ENCODE assay signal across 13 mouse cellular contexts in genomic region chr17:55367064-55367463, GRCm38 (mm10).
A peak's percentile ranks its signal among the peaks of the same experiment; 100 is the strongest.
DNase-seq lines count a peak whose midpoint lies in the region; ATAC-seq and TF ChIP-seq lines count a peak whose summit lies in the region.
"Had no signal": no experiment of that assay in that cellular context is flagged by ENCODE, and none has a peak within 500 bp of the region (broad histone marks: within the 10 kb centered on the region; RNA-seq: fewer than 3 reads in every experiment).

No protein-coding gene starts in this region.

- no peaks in the 10 kb centered on the region for H3K27me3 ChIP-seq in forebrain, embryonic 10.5 days (ENCODE audit: poor library complexity, severe bottlenecking)
- H3K27me3 ChIP-seq in forebrain, embryonic 14.5 days (replicated peaks; ENCODE audit: control insufficient read depth, insufficient read depth, low read length), result no peaks in the 10 kb centered on the region
- no peaks in the 10 kb centered on the region for H3K27me3 ChIP-seq in embryonic facial prominence, embryonic 14.5 days (replicated peaks; ENCODE audit: control insufficient read depth, insufficient read depth, low read length)
- no peaks in the 10 kb centered on the region for H3K27me3 ChIP-seq in limb, embryonic 14.5 days (ENCODE audit: control insufficient read depth, insufficient read depth, low read length)

- H3K9me3 ChIP-seq in forebrain, embryonic 10.5 days, result no peaks in the 10 kb centered on the region
- no peaks in the 10 kb centered on the region for H3K9me3 ChIP-seq in forebrain, embryonic 14.5 days (replicated peaks; ENCODE audit: control insufficient read depth, low read length)
- no peaks in the 10 kb centered on the region for H3K9me3 ChIP-seq in embryonic facial prominence, embryonic 14.5 days (ENCODE audit: control insufficient read depth, low read length)
- no peaks in the 10 kb centered on the region for H3K9me3 ChIP-seq in limb, embryonic 14.5 days (ENCODE audit: control insufficient read depth, low read length)

- 59% methylated on average over 1 of the region's 1 CpGs for WGBS in forebrain, embryonic 10.5 days
- WGBS in forebrain, embryonic 14.5 days, result 86% methylated on average over 1 of the region's 1 CpGs
- WGBS in embryonic facial prominence, embryonic 14.5 days, result 32% methylated on average over 1 of the region's 1 CpGs
- 13% methylated on average over 1 of the region's 1 CpGs for WGBS in limb, embryonic 14.5 days

- H3K4me2 ChIP-seq in forebrain, embryonic 14.5 days (ENCODE audit: low read length), result no peak overlapping the region
- no peak overlapping the region for H3K4me2 ChIP-seq in embryonic facial prominence, embryonic 14.5 days (ENCODE audit: low read depth, low read length)
- no peak overlapping the region for H3K4me2 ChIP-seq in limb, embryonic 14.5 days (replicated peaks; ENCODE audit: low read depth, low read length, severe bottlenecking)

- H3K27ac ChIP-seq in forebrain, embryonic 10.5 days, result peak overlapping the region; percentile 65; the same call in 1 of the 2 replicates
- no peak overlapping the region for H3K27ac ChIP-seq in forebrain, embryonic 14.5 days (ENCODE audit: low read depth, low read length)
- no peak overlapping the region; the same call in 1 of the 2 replicates for H3K27ac ChIP-seq in embryonic facial prominence, embryonic 14.5 days (replicated peaks; ENCODE audit: low read depth, low read length)
- no peak overlapping the region for H3K27ac ChIP-seq in limb, embryonic 14.5 days (replicated peaks; ENCODE audit: low read depth, low read length)

- H3K9ac ChIP-seq in forebrain, embryonic 14.5 days (ENCODE audit: low read length), result no peak overlapping the region
- H3K9ac ChIP-seq in embryonic facial prominence, embryonic 14.5 days (ENCODE audit: low read depth, low read length), result no peak overlapping the region
- no peak overlapping the region for H3K9ac ChIP-seq in limb, embryonic 14.5 days (ENCODE audit: low read depth, low read length, severe bottlenecking)

- no peak for TF ChIP-seq CTCF in brain, embryonic 14.5 days (IDR thresholded peaks at IDR 0.05; ENCODE audit: borderline replicate concordance, extremely low read depth, insufficient read depth, insufficient read length)

- no peaks in the 10 kb centered on the region for H3K4me1 ChIP-seq in forebrain, embryonic 10.5 days
- H3K4me1 ChIP-seq in forebrain, embryonic 14.5 days (ENCODE audit: control insufficient read depth, insufficient read depth, low read length), result no peaks in the 10 kb centered on the region
- peaks cover 3% of the 10 kb centered on the region; the same call in 1 of the 2 replicates for H3K4me1 ChIP-seq in embryonic facial prominence, embryonic 14.5 days (ENCODE audit: control insufficient read depth, insufficient read depth, low read length)
- peaks cover 3% of the 10 kb centered on the region; the same call in 1 of the 2 replicates for H3K4me1 ChIP-seq in limb, embryonic 14.5 days (ENCODE audit: control insufficient read depth, insufficient read depth, low read length)

- no peak for TF ChIP-seq POLR2A in brain, embryonic 14.5 days (IDR thresholded peaks at IDR 0.05; ENCODE audit: borderline replicate concordance, extremely low read depth, insufficient read depth, insufficient read length, poor library complexity, severe bottlenecking)
- no peak for TF ChIP-seq POLR2A in limb, embryonic 14.5 days (IDR thresholded peaks at IDR 0.05; ENCODE audit: borderline replicate concordance, extremely low read depth, insufficient read depth, insufficient read length)

- H3K36me3 ChIP-seq in forebrain, embryonic 10.5 days (replicated peaks), result no peaks in the 10 kb centered on the region
- H3K36me3 ChIP-seq in forebrain, embryonic 14.5 days (ENCODE audit: control insufficient read depth, insufficient read depth, low read length), result no peaks in the 10 kb centered on the region
- no peaks in the 10 kb centered on the region for H3K36me3 ChIP-seq in embryonic facial prominence, embryonic 14.5 days (ENCODE audit: control insufficient read depth, insufficient read depth, low read length)
- no peaks in the 10 kb centered on the region for H3K36me3 ChIP-seq in limb, embryonic 14.5 days (ENCODE audit: control insufficient read depth, insufficient read depth, low read length)

- peak; percentile 19 for DNase-seq in forebrain, embryonic 10.5 days (ENCODE audit: extremely low spot score, low spot score)
- no peak for DNase-seq in forebrain, embryonic 14.5 days (ENCODE audit: low spot score)
- peak; percentile 7 for DNase-seq in brain, embryonic 14.5 days (ENCODE audit: low read depth)
- peak; percentile 88 for DNase-seq in embryonic facial prominence, embryonic 14.5 days (ENCODE audit: low spot score)
- DNase-seq in limb, embryonic 14.5 days (ENCODE audit: low spot score), result peak; percentile 67
- DNase-seq in cerebellum, postnatal 36 days, result no peak
- no peak for DNase-seq in kidney, adult 9 months
- DNase-seq in layer of hippocampus, postnatal 14 days (ENCODE audit: low spot score in 2 of 2), result no peak
- DNase-seq: adrenal gland, postnatal 25 days; cerebellum, adult 18-20 months; kidney, adult 11 months; thymus, postnatal 14 days had no signal

- ATAC-seq in forebrain, embryonic 14.5 days, result no peak
- ATAC-seq in embryonic facial prominence, embryonic 14.5 days (ENCODE audit: low read depth), result peak; percentile 68
- peak; percentile 65 for ATAC-seq in limb, embryonic 14.5 days (ENCODE audit: low FRiP score, low read depth)

- H3K4me3 ChIP-seq in forebrain, embryonic 10.5 days, result no peak overlapping the region
- no peak overlapping the region for H3K4me3 ChIP-seq in forebrain, embryonic 14.5 days (ENCODE audit: low read depth, low read length)
- H3K4me3 ChIP-seq in embryonic facial prominence, embryonic 14.5 days (ENCODE audit: low read depth, low read length), result no peak overlapping the region
- no peak overlapping the region for H3K4me3 ChIP-seq in limb, embryonic 14.5 days (replicated peaks; ENCODE audit: low read length)
- H3K4me3 ChIP-seq: erythroblast, embryonic 14.5 days had no signal

Comparison
In these comparisons a context has a peak if more than half of its experiments do, and no peak if none do; other contexts are left out.
1. DNase-seq: peak in forebrain, embryonic 10.5 days (single experiment), brain, embryonic 14.5 days (single experiment), embryonic facial prominence, embryonic 14.5 days (single experiment) and limb, embryonic 14.5 days (single experiment); none in forebrain, embryonic 14.5 days (single experiment), cerebellum, postnatal 36 days (0 of 2), kidney, adult 9 months (single experiment) and layer of hippocampus, postnatal 14 days (0 of 2).